Mouse (Mus musculus): ENCODE measurements at regions not wholly inside any gene's neighbourhood (a gene's known extent, or its start where the extent isn't known, plus 50 kb on each side); places are given as distances from the start of the nearest gene placed in this dataset.
A peak's percentile ranks its signal among the peaks of the same experiment; 100 is the strongest.

- no peak for DNase-seq (ENCODE audit: low spot score in 2 of 2)
Measured at GRCm38 (mm10) chr4:95185113-95185915, 133.3 kb upstream of the Jun start.

GRCm38 (mm10) chr4:95185916-95186200, 133.8 kb upstream of the Jun start:
- no peak for DNase-seq (ENCODE audit: low spot score in 2 of 2)

GRCm38 (mm10) chr4:95188107-95188506, 136.1 kb upstream of the Jun start:
- peak in 1 of 2 experiments; percentile 34 for DNase-seq (ENCODE audit: low spot score in 2 of 2)

- DNase-seq (ENCODE audit: low spot score in 2 of 2), result no peak
Measured at GRCm38 (mm10) chr4:95191654-95192406, 139.8 kb upstream of the Jun start.

- no peak for DNase-seq (ENCODE audit: low spot score in 2 of 2)
Measured at GRCm38 (mm10) chr4:95192562-95192961, 140.5 kb upstream of the Jun start.

GRCm38 (mm10) chr4:95193028-95193427, 141.0 kb upstream of the Jun start:
- DNase-seq (ENCODE audit: low spot score in 2 of 2), result peak; percentile 28 to 57

DNA sequence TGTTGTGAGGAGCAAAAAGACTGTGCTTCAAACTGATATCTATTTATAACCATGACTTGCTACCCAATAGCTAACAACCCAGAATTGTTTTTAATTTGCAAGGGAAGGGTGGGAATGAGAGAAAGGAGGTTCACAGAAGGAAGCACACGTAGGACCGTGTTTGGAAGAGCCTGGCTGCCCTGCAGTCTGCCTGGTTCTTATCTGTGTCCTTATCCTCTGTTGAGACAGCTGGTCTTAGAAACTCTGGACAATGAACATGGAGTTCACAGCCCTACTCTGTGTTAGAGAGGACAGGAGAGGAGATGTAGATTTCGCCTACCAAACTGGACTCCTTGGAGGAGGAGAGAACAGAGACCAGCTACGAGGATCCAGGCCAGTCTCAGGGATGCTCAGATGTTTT, 141.5 kb upstream of the Jun start:
- DNase-seq (ENCODE audit: low spot score in 2 of 2), result no peak

- DNase-seq (ENCODE audit: low spot score in 2 of 2), result no peak
Measured at GRCm38 (mm10) chr4:95194621-95195455, 142.8 kb upstream of the Jun start.

- no peak for DNase-seq (ENCODE audit: low spot score in 2 of 2)
Measured at GRCm38 (mm10) chr4:95196106-95196505, 144.1 kb upstream of the Jun start.

GRCm38 (mm10) chr4:95197077-95197711, 145.2 kb upstream of the Jun start:
- DNase-seq (ENCODE audit: low spot score in 2 of 2), result no peak

- DNase-seq (ENCODE audit: low spot score in 2 of 2), result no peak
Measured at GRCm38 (mm10) chr4:95199394-95199793, 147.4 kb upstream of the Jun start.

DNA sequence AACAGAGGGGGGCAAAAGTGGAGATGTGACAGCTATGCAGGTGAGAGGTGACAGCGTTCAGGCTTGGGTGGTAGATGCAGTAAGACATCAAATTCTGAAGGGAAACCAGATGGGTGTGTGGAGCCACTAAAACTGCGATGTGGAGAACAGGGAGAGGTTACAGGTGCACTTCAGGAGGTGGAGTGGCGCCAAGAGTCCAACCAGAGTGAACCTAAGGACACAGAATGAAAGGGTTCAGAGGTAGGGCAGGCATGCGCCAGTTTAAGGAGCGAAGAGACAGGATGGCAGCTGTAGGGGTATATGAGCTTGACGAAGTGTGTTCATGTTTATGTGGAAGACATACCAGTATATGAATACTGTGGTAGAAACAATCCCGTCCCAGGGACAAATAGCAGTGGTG, 148.1 kb upstream of the Jun start:
- no peak for DNase-seq (ENCODE audit: low spot score in 2 of 2)

- DNase-seq (ENCODE audit: low spot score in 2 of 2), result no peak
Measured at GRCm38 (mm10) chr4:95202478-95202877, 150.5 kb upstream of the Jun start.

GRCm38 (mm10) chr4:95203577-95203976, 151.6 kb upstream of the Jun start:
- DNase-seq (ENCODE audit: low spot score in 2 of 2), result no peak

- DNase-seq (ENCODE audit: low spot score in 2 of 2), result no peak
Measured at GRCm38 (mm10) chr4:95205372-95205771, 153.3 kb upstream of the Jun start.

- DNase-seq (ENCODE audit: low spot score in 2 of 2), result no peak
Measured at GRCm38 (mm10) chr4:95207783-95208182, 155.8 kb upstream of the Jun start.

DNA sequence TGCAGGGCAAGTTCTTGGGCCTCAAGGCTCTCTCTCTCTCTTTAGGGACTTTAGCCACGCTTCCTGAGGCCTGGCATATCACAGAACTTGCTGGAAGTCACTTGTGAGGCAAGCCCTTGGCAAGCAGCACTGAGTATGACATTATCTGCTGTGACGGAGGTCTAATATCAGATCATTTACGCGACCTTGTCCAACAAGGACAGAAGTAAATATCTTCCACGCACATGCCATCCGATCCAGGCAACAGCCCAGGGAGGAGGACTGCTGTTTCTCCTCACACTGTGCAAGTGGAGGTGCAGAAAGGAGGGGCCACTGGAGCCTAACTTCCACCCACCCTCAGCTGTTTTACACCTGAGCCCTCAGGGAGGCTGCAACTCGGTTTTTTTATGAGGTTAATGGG, 156.8 kb upstream of the Jun start:
- no peak for DNase-seq (ENCODE audit: low spot score in 2 of 2)

DNA sequence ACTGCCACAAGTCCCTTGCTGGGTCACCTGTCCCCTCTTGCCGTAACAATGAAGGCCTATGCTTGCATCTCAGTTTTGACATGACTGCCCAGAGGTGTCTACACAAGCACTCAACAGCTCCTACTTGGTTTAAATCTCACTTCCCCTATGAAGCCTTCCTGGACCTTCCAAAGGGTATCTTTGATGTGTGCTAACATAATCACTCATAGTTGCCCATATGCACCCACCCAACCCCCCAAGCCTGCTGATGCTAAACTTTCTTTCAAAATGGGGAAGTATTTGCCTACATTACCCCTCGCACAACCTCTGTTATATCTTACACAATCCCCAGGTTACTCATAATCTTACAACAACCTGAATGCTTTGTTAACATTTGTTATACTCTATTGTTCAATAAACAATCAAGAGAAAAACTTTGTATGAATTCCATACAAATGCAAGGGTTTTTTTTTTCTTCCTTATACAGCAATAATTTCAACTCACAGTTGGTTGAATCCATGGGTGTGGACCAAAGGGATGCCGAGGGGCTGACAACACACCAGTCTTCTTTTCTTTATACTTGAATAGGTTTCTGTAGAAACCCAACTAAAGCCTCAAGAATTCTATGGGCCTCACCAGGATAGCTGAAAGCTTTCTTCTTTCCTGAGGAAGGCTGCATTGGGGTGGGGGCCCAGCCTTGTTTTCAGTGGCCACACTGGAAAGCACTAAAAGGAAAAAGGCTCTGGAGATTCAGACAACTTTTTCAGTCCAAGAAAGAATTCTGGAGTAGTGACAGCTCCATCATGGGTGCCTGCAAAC, 157.5 kb upstream of the Jun start:
- no peak for DNase-seq (ENCODE audit: low spot score in 2 of 2)

GRCm38 (mm10) chr4:95212561-95212960, 160.5 kb upstream of the Jun start:
- no peak for DNase-seq (ENCODE audit: low spot score in 2 of 2)

DNA sequence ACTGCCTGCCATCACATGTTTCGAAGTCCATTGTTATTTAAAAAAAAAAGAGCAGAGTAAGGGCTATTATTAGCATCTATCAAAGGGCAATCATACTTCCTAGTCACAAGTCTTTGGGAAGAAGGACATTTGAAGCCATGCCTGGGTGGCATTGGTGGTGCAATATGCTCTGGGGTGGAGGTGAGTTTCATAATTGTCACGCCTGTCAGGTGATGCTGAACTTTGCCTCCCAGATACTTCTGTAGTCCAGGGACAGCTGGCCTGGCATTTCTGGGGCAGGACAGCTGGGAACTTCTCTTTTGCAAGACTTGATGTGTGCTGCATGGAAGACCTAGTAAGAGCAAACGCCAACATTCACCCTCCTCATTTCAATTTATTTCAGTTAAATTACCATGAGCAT, 161.0 kb upstream of the Jun start:
- DNase-seq (ENCODE audit: low spot score in 2 of 2), result no peak

DNA sequence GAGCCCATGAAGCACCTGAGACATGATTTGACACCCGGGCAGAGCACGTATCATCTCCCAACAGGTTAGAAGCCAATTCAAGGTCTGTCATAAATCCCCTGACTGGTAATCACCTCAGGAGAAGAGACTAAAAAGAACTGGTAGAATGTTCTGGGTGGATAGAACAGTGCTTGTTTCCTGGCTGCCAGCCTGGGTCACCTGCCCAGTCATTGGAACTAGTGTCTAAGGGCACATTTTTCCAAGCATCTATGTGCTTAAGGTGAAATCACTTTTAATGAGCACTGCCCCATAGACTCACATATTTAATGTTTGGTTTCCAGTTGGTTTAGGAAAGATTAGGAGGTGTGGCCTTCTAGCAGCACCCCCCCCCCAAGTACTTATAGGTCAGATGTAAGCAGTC, 162.0 kb upstream of the Jun start:
- DNase-seq (ENCODE audit: low spot score in 2 of 2), result no peak
